Mouse (Mus musculus): ENCODE measurements around the gene Avil.

DNA sequence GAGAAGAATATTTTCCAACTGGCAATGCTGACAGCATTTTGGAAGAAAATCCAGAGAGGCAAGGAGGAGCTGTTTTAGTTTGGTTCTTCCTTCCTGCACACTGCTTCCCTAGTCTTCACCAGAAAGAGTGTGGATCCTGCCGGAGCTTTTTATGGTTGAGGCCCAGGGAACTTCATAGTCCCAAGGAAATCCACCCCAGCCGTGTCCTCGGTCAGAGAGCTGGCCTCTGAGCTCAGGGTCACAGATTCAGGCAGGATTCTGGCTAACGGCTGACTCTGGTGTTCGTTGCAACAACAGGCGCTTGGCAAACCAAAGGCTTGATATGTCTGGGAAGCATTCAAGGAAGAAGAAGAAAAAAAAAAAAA lies 37.6 kb upstream of the Avil start:
- TF ChIP-seq POLR2A (IDR thresholded peaks at IDR 0.05; ENCODE audit: low read depth, low read length) (no peak), CTCF (IDR thresholded peaks at IDR 0.05; ENCODE audit: extremely low read depth, insufficient read length, insufficient replicate concordance, low read depth, low read length) (no peak)

All from small intestine, adult 2 months (tissue).